Mouse (Mus musculus) T-cell, adult 2 months (primary cell): Measurements from ENCODE around the gene Vstm2l.

Source experiments
- DNase-seq: peaks from one replicate; pipeline ENCODE4 v3.0.0; 2022; ENCODE audit warnings: low spot score

Vstm2l gene

DNA sequence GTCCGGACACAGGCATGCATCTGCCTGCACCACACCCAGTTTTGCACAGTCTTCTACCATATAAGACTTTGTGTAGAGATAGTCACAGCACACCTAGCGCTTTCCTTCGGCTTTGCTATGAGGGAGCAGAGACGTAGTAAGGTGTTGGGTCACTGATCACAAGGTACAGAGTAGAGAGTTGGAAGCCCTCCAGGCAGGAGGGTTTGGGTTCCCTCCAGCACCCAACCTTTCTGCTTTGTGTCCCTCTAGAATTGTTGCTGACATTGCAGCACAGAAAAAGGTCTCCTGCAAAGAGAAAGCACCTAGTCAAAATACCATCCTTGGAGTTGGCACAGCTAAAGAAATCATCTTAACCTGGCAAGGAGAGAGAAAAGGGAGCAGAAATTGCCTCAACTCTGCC lies 78.0 kb downstream of the Vstm2l start:
- no peak for DNase-seq
